Mouse (Mus musculus) lung, postnatal 0 days (tissue): ENCODE results near the gene Krt5.

Experiments used
- CTCF ChIP-seq: IDR thresholded peaks from 2 replicates; pipeline ENCODE4 v1.5.1; 2016; ENCODE audit warnings: antibody characterized with exemption, mild to moderate bottlenecking
- EP300 ChIP-seq: IDR thresholded peaks from 2 replicates; pipeline ENCODE4 v1.6.1; 2016; ENCODE audit warnings: antibody characterized with exemption, mild to moderate bottlenecking, control low read depth

DNA sequence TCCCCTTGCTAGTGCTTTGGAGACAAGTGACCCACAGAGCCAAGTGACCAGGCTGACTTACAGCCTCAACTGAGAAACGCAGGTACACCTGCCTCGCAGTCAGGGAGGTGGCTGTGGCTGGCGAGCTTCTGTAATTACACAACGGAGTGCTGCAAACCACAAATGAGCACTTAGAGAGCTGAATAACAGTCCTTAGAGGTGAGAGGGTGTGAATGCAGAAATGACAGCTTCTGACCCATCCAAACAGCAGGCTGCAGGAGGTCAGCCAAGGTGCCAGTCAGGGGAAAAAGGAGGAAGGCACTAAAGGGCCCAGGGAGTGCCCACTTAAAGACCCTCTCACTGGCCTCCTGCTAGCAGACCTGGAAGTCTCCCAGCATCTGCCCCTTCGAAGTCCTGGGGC lies 12.0 kb upstream of the Krt5 start:
- TF ChIP-seq EP300 (no peak), CTCF (no peak)
